Mouse (Mus musculus) lung, adult 2 months (tissue): ENCODE data around the gene Tepsin. TPM values are rescaled to one million over a fixed set of nuclear protein-coding genes. Genes with fewer than 3 reads are reported as not detected.
A peak's percentile ranks its signal among the peaks of the same experiment; 100 is the strongest.

Experiments
- DNase-seq: peaks from one replicate; pipeline ENCODE4 v3.0.0; 2022
- H3K4me1 ChIP-seq: fragments of 200-500 bp; 2 replicates; pipeline ENCODE4 v1.6.1; 2011; ENCODE audit warnings: low read length; ENCODE audit not compliant: control insufficient read depth, insufficient read depth
- H3K4me3 ChIP-seq: fragments of 200-500 bp; replicated peaks from 2 replicates; pipeline ENCODE3; 2011; ENCODE audit warnings: low read depth, mild to moderate bottlenecking, control low read depth, low read length; ENCODE audit errors: extremely low read depth
- CTCF ChIP-seq: fragments of 200-500 bp; IDR thresholded peaks from 2 replicates; pipeline ENCODE4 v1.5.1; 2011; ENCODE audit warnings: mild to moderate bottlenecking, low read length, control low read depth; ENCODE audit not compliant: insufficient read depth
- POLR2A ChIP-seq: fragments of 200-500 bp; IDR thresholded peaks from 2 replicates; pipeline ENCODE4 v1.6.1; 2011; ENCODE audit warnings: low read depth, mild to moderate bottlenecking, control low read depth, low read length, borderline replicate concordance; ENCODE audit errors: extremely low read depth
- whole genome bisulfite sequencing: fragments of 180-500 bp; shearing (Covaris S2); methylation state at CpG from one replicate; pipeline ENCODE4 v1.1.7; 2018; 5-methylcytosine and 5-hydroxymethylcytosine counted together
- polyA plus RNA-seq: library from polyadenylated mRNA; depleted of rRNA; stranded (reverse); fragments of >200 nt; gene quantifications from 2 replicates; pipeline ENCODE4 v1.2.3, GENCODE M21; 2012

The Tepsin gene
- polyA plus RNA-seq, 1 experiment = 32.3 TPM

DNA sequence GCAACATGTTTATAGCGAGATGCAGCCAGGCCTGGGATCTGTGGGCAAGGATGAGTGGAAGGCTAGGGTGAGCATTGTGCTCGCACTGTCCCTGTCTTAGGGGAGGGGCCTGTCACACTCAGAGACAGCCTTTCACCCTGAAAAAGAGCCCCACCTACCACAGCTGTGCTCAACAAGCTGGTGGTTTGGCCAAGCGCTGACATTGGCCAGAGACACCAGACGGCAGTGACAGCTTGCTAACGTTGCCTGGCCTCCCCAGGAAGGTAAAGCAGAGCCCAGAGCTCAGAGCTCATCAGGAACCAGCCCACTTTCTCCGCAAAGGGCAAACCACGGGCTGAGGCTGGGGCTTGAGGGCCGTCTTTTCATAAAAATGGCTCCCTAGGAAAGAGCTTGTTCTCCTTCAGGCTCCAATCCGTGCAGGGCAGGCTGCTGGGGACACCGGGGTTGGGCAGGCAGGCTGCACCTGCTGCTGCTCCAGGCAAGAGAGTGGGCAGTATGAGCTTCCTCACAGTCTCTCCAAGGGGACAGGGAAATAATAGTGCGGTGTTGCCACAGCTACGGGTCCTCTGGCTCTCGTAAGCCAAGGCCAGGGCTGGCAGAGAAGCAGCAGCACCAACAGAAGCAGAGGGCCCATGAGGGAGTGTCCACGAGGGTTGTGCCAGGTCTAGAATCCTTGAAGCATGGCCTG is 47.3 kb downstream of the Tepsin start:
- Histone ChIP-seq H3K4me1 (peaks cover 3% of the 10 kb centered on the region; the same call in 1 of the 2 replicates), H3K4me3 (no peak overlapping the region)
- no peak for TF ChIP-seq CTCF
- no peak for TF ChIP-seq POLR2A
- DNase-seq = no peak
- WGBS = 58% methylated on average over 14 of the region's 14 CpGs

DNA sequence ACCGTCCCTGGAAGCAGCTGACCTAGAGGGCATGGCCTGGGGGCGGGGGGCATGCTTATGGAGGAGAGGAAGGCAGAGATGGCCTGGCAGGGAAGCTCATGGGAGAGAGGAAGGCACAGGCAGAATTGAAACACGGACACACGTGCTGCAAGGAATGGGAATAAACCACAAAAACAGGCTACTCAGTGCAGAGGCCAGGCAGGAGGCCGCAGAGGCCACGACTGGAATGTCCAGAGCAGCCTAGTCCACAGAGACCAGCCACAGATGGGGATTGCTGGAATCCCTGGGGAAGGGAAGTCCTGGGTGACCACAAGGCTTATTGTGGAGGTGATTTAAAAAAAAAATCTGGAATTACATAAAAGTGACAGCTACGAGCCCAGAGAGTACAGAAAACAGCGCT is 49.5 kb downstream of the Tepsin start:
- no peak overlapping the region for H3K4me3 ChIP-seq
- DNase-seq = no peak
- WGBS = 82% methylated on average over 8 of the region's 8 CpGs
- TF ChIP-seq CTCF (no peak), POLR2A (no peak)
- peaks cover 3% of the 10 kb centered on the region; the same call in 1 of the 2 replicates for H3K4me1 ChIP-seq

DNA sequence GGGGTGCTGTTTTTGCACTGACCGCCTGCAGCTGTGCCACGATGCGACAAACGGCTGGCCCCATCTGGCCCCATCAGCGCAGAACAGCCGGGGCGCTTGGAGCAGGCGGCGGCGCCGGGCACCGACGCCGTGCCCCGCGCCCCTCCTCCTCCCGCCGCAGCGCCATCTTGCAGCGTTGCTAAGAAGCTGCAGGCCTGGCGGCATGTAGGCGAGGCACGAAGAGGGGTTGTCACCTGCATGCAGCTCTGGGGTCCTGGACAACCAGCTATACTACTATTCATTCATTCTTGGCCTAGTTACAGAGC is 50.3 kb downstream of the Tepsin start:
- Histone ChIP-seq H3K4me3 (no peak overlapping the region), H3K4me1 (peaks cover 3% of the 10 kb centered on the region; the same call in 1 of the 2 replicates)
- no peak for DNase-seq
- TF ChIP-seq CTCF (no peak), POLR2A (no peak)
- 26% methylated on average over 23 of the region's 23 CpGs for WGBS

DNA sequence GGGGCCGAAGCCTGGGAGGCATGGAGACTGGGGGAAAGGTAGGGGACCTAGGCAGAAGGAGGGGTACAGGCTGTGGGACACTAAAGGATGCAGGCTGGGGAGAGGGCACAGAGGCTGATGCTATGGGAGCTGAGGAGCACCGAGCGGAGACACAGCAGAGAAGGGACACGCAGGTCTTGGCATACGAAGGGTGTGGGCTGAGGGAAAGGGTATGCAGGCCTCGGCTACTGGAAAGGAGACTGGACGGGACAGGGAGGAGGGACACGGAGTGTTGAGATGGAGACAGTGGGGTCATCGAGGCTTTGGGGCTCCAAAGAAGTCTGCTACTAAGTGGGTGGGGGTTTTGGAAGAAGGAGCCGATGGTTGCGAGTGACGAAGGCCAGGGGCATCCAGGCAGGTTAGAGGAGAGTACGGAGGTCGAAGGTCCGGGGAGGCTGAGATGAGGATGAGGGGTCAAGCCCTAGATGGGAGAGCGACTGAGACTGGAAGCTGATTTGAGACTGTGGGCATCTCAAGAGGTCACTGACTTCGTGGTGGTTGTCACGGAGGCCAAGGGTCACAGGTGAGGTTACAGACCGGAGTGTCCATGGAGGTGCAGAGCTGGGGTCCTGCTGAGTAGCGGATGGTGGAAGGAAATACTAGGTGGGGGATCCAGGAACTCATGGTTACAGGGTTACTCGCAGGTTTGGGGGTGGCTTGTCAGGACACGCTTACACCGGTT is 50.8 kb downstream of the Tepsin start:
- WGBS = 31% methylated on average over 23 of the region's 23 CpGs

DNA sequence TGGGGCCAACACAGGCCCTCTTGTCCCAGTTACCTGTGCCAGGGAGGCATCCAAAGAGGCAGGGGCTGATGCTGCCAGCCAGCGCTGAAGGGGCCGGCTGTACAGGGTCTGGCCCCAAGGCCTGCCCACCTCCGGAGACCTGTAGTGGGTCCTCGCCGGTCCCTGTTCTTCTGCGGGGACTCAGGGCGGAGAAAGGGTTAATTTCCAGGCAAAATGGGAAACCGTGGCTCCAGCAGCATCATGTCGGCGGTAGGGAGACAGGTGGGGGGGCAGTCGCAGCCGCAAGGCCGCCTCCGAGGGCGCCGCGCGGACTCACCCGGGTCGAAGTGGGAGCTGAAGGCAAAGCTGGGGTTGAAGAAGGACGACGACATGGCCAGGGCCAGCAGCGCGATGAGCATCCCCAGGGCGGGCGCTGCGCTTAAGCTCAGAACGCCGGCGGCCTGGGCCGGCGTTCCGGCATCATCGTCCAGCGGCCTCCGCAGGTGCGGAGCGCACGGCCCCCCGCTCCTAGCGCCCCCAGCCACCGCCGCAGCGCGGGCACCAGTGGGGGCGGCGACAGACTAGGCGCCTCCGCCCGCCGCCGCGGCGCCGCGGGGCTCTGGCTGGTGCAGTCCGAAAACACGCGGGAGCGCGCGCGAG is 51.9 kb downstream of the Tepsin start, which contains the start of gene Aatk:
Gene Aatk, minus strand, starts transcription at position 615 of the 639 bp plus-strand sequence.
- TF ChIP-seq CTCF (no peak), POLR2A (no peak)
- H3K4me1 ChIP-seq = peaks cover 10% of the 10 kb centered on the region
- H3K4me3 ChIP-seq = peak within 1 kb of the TSS; percentile 63
- no peak for DNase-seq
- 5% methylated on average over 63 of the region's 63 CpGs for WGBS

More for the DNA sequence above, 50.8 kb downstream of the Tepsin start:
- H3K4me3 ChIP-seq = peak overlapping the region; percentile 4
- peaks cover 3% of the 10 kb centered on the region; the same call in 1 of the 2 replicates for H3K4me1 ChIP-seq
- no peak for DNase-seq
- TF ChIP-seq CTCF (no peak), POLR2A (no peak)

DNA sequence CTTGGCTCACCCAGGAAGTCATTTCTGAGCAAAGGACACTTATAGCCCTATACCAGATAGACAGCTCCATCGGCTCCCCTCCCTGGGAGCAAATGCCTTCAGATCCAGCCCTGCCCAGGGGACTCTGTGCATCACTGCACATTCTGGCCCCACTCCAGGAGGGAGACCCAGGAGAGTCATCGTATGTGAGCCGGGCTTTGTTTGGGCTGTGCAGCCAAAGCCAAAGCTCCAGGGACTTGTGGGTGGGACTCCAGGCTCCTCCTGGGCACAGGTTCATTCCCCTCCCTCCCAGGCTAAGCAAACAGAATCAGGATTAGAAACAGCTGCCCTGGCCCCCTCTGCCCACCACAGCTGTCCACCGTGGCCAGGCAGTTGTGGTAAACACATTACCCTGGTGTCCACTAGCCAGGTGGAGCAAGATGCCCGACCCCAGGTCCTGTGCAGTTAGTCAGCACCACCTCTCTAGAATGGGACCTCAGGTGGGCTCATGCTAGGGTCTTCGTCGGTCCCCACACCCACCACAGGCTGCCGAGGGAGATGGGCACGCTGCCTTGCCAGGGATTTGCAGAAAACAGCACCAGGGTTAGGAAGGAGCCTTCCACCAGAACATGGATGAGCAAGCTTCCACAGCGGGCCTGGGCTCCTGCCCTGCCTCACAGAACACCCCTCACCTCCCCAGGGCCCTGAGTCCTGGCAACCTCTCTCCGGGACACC is 52.5 kb downstream of the Tepsin start:
- TF ChIP-seq POLR2A (no peak), CTCF (no peak)
- no peak for DNase-seq
- peak overlapping the region; percentile 63 for H3K4me3 ChIP-seq
- WGBS = 59% methylated on average over 11 of the region's 11 CpGs
- peaks cover 15% of the 10 kb centered on the region for H3K4me1 ChIP-seq

DNA sequence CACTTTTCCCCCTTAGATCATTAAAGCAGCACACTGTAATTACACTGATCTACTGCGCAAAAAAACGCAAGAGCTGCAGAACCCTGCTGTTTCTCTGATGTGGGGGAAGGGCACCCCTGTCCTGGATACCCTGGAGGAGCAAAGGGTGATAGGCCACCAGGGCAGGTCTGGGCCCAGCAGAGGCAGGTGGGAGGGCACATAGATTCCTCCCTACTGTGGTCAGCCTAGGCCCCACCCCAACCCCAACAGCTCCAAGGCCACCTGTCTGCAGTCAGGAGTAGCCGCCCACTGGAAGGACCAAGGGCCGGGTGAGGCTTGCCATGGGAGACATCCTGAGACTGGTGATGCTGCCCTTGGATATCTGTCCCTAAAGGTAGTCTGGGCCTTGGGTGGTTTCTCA is 53.2 kb downstream of the Tepsin start:
- TF ChIP-seq POLR2A (no peak), CTCF (no peak)
- 80% methylated on average over 4 of the region's 4 CpGs for WGBS
- peaks cover 20% of the 10 kb centered on the region for H3K4me1 ChIP-seq
- H3K4me3 ChIP-seq = no peak overlapping the region
- DNase-seq = no peak

DNA sequence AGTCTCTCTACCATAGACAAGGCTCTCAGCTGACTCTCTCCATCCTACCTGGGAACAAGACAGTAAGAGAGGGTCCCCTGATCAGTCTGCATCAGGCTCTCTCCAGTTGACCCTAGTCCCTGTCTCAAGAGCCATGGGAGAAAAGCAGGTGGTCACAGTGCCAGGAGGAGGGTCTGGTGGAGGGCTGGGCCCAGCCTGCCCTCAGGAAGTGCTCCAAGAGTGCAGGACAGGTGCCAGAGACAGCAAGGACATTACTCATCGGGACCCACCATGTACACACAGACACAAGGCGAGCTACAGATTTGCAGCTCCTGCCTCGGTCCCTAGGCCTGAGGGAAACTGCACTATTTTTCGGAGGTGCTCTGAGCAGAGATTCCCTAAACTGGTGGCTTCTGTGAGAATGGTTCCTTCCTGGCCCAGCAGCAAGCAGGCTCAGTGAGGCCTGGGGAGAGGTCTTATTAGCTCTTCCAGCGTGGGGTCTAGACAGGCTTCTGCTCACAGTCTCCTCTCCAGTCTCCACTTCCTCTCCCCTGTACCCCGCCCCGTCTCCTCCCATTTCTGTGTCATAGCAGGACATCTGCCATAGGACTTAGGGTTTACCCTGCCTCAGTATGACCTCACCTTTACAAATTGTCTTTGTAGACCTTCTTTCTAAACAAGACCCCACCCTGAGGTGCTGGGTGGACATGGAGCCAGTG is 56.2 kb downstream of the Tepsin start:
- no peak overlapping the region for H3K4me3 ChIP-seq
- WGBS = 42% methylated on average over 7 of the region's 7 CpGs
- no peak for DNase-seq
- no peak for TF ChIP-seq POLR2A
- no peak for TF ChIP-seq CTCF
- peaks cover 17% of the 10 kb centered on the region for H3K4me1 ChIP-seq
